Mouse (Mus musculus): ENCODE data around the gene Sema3f. TPM values are rescaled to one million over a fixed set of nuclear protein-coding genes. Genes with fewer than 3 reads are reported as not detected.
"Not testable (repeated sequence)": the region's sequence is repeated elsewhere in the genome, so short reads cannot be mapped to it uniquely, and the experiment has no call there.

The Sema3f gene
- polyA plus RNA-seq, 1 experiment from 2014 or later = 13.2 TPM

DNA sequence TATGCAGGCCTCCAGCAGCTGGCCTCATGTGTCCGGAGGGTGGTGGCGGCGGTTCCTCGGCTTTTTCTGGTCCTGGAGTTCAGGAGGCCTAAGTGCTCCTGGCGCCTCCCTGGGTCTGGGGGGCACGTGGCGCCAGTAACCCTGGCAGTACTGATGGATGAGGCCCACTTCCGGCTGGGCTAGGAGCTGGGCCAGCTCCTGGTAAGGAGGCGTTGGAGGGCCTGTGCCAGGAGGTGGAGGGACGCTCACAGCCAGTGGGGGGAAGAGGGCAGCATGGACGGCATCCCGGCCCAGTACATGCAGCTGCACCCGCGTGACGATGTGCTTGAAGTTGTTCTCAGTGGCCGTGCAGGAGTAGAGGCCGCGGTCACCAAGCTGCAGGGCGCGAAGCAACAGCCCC is 27.9 kb downstream of the Sema3f start:
- 91% methylated on average over 20 of the region's 20 CpGs for WGBS
- H3K4me1 ChIP-seq (replicated peaks) = 0 out of 2 replicates have a peak, but pooled peaks cover 4% of the 10 kb centered on the region
- H3K4me2 ChIP-seq = no peak overlapping the region
- H3K9me3 ChIP-seq = no peaks in the 10 kb centered on the region
- no peak overlapping the region for H3K27ac ChIP-seq (replicated peaks)
- H3K36me3 ChIP-seq = peaks cover 40% of the 10 kb centered on the region
- H3K4me3 ChIP-seq = no peak overlapping the region
- ATAC-seq (ENCODE audit: low read depth) = no peak
- H3K9ac ChIP-seq = no peak overlapping the region
- H3K27me3 ChIP-seq = peaks cover 9% of the 10 kb centered on the region

DNA sequence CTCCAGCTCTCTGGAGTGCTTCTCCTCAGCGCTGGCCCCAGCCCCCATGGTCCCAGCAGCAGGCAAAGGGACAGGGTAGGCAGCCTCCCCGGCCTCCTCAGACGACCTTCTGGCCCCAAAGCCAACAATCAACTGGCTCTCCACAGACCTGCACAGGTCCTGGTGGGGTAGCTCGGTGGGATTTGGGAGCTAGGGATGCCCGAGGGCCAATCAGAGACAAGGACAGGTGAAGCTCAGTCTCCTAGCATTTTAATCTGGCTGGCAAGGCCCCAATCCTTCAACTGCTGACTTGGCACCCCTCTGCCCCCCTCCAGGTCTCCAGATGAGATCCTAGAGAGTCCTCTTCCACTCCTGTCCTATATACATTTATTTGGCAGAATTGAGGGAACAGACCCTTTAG is 30.8 kb downstream of the Sema3f start, which contains the start of gene Gnat1:
Gene Gnat1 (minus strand): TSS at position 212 of the 400 bp plus-strand sequence.
- peaks cover 27% of the 10 kb centered on the region for H3K36me3 ChIP-seq
- H3K4me1 ChIP-seq (replicated peaks) = peaks cover 15% of the 10 kb centered on the region
- peaks cover 33% of the 10 kb centered on the region for H3K27me3 ChIP-seq
- 48% methylated on average over 5 of the region's 5 CpGs for WGBS
- H3K9ac ChIP-seq = no peak within 1 kb of the TSS
- H3K4me3 ChIP-seq = no peak within 1 kb of the TSS
- H3K4me2 ChIP-seq = no peak within 1 kb of the TSS
- no peak within 1 kb of the TSS for H3K27ac ChIP-seq (replicated peaks)
- ATAC-seq (ENCODE audit: low read depth) = no peak
- H3K9me3 ChIP-seq = no peaks in the 10 kb centered on the region

DNA sequence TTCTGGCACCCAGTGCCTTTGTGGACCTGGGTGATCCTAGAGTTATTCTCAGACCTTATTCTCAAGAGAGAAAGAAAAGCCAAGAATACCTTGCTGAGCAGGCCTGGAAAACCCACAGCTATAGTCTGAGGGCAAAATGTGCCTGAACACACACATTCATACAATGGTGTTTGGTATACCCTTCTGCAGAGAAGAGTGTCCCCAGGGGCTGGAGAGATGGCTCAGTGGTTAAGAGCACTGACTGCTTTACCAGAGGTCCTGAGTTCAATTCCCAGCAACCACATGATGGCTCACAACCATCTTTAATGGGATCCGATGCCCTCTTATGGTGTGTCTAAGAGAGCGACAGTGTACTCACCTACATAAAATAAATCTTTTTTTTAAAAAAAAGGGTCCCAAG is 31.4 kb downstream of the Sema3f start:
- H3K4me3 ChIP-seq = no peak overlapping the region
- H3K4me1 ChIP-seq (replicated peaks) = peaks cover 15% of the 10 kb centered on the region
- no peak overlapping the region for H3K9ac ChIP-seq
- no peak for ATAC-seq (ENCODE audit: low read depth)
- 89% methylated on average over 2 of the region's 2 CpGs for WGBS
- H3K27ac ChIP-seq (replicated peaks) = no peak overlapping the region
- peaks cover 20% of the 10 kb centered on the region for H3K36me3 ChIP-seq
- no peak overlapping the region for H3K4me2 ChIP-seq
- no peaks in the 10 kb centered on the region for H3K9me3 ChIP-seq
- peaks cover 38% of the 10 kb centered on the region for H3K27me3 ChIP-seq

DNA sequence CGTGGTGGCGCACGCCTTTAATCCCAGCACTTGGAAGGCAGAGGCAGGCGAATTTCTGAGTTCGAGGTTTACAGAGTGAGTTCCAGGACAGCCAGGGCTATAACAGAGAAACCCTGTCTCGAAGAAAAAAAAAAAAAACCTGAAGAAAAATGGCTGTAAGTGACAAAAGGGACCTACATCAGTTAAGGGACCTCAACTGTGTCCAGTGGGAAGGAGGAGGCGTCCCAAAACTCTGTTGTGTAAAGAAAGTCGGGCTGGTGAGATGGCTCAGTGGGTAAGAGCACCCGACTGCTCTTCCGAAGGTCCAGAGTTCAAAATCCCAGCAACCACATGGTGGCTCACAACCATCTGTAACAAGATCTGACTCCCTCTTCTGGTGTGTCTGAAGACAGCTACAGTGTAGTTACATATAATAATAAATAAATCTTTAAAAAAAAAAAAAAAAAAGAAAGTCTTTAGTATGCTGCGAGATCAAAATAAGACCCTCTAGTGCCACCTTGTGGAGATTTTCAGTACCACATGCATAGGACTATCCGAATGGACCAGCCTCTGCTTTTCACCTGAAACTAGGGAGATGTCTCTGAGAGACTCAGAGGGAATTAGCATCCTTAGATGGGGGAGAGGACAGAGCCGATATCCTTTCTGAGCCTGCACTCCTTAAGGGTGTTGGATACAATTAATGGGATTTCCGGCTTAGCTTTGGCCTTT is 32.3 kb downstream of the Sema3f start:
- H3K4me2 ChIP-seq; H3K9ac ChIP-seq; H3K27ac ChIP-seq (replicated peaks); H3K4me3 ChIP-seq; ATAC-seq (ENCODE audit: low read depth); H3K9me3 ChIP-seq: not testable (repeated sequence)
- peaks cover 15% of the 10 kb centered on the region for H3K4me1 ChIP-seq (replicated peaks)
- peaks cover 38% of the 10 kb centered on the region for H3K27me3 ChIP-seq
- 34% methylated on average over 14 of the region's 14 CpGs for WGBS
- H3K36me3 ChIP-seq = peaks cover 11% of the 10 kb centered on the region

GRCm38 (mm10) chr9:107677091-107677784 is 33.0 kb downstream of the Sema3f start:
- Histone ChIP-seq H3K4me3 (no peak overlapping the region), H3K27ac (replicated peaks) (no peak overlapping the region), H3K9me3 (no peaks in the 10 kb centered on the region), H3K4me1 (replicated peaks) (peaks cover 15% of the 10 kb centered on the region), H3K4me2 (no peak overlapping the region), H3K36me3 (peaks cover 4% of the 10 kb centered on the region; the same call in 1 of the 2 replicates), H3K9ac (no peak overlapping the region), H3K27me3 (peaks cover 38% of the 10 kb centered on the region)
- ATAC-seq (ENCODE audit: low read depth) = no peak
- 15% methylated on average over 17 of the region's 17 CpGs for WGBS

GRCm38 (mm10) chr9:107676302-107676701 is 34.0 kb downstream of the Sema3f start:
- no peaks in the 10 kb centered on the region for H3K36me3 ChIP-seq
- H3K9ac ChIP-seq = peak overlapping the region; percentile 61
- H3K4me2 ChIP-seq = peak overlapping the region; percentile 64
- peak overlapping the region; percentile 29 for H3K4me3 ChIP-seq
- ATAC-seq (ENCODE audit: low read depth) = no peak
- WGBS = under 1% methylated on average over 25 of the region's 25 CpGs
- peaks cover 38% of the 10 kb centered on the region for H3K27me3 ChIP-seq
- H3K4me1 ChIP-seq (replicated peaks) = peaks cover 15% of the 10 kb centered on the region
- no peak overlapping the region for H3K27ac ChIP-seq (replicated peaks)
- no peaks in the 10 kb centered on the region for H3K9me3 ChIP-seq

- Histone ChIP-seq H3K4me3 (peak overlapping the region; percentile 29), H3K4me2 (peak overlapping the region; percentile 64), H3K36me3 (no peaks in the 10 kb centered on the region), H3K4me1 (replicated peaks) (peaks cover 15% of the 10 kb centered on the region), H3K27ac (replicated peaks) (no peak overlapping the region), H3K9ac (peak overlapping the region; percentile 61), H3K27me3 (peaks cover 38% of the 10 kb centered on the region), H3K9me3 (no peaks in the 10 kb centered on the region)
- 0 out of 2 replicates have a peak, but pooled peaks have one; percentile 21 for ATAC-seq (ENCODE audit: low read depth)
- under 1% methylated on average over 39 of the region's 39 CpGs for WGBS
These were observed 34.5 kb downstream of the Sema3f start for GRCm38 (mm10) chr9:107675671-107676301.

- 65% methylated on average over 9 of the region's 9 CpGs for WGBS
- ATAC-seq (ENCODE audit: low read depth) = no peak
- Histone ChIP-seq H3K9ac (no peak overlapping the region), H3K27ac (replicated peaks) (no peak overlapping the region), H3K27me3 (peaks cover 38% of the 10 kb centered on the region), H3K9me3 (no peaks in the 10 kb centered on the region), H3K36me3 (no peaks in the 10 kb centered on the region), H3K4me1 (replicated peaks) (peaks cover 15% of the 10 kb centered on the region), H3K4me3 (no peak overlapping the region), H3K4me2 (no peak overlapping the region)
These were observed 35.5 kb downstream of the Sema3f start for GRCm38 (mm10) chr9:107674609-107675429.

DNA sequence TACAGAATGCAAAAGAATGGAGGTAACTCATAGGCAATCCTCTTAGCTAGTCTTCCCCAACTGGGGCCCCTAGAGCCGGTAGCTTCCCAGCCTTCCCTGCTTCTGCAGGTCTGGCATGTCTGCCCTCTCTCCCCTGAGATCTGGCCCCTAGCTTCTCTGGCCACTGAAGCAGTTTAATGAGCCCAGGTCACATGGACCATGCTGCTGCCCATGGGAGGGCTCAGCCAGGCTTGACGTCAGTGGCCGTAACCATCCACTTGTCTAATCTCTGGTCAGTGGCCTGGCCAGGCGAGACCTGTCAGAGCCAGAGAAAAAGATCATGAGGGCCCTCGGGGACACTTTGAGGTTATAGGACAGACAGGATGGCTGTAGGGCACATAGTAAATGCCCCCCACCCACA is 40.0 kb downstream of the Sema3f start:
- H3K9ac ChIP-seq = no peak overlapping the region
- H3K4me3 ChIP-seq = no peak overlapping the region
- no peaks in the 10 kb centered on the region for H3K36me3 ChIP-seq
- H3K27me3 ChIP-seq = peaks cover 45% of the 10 kb centered on the region
- no peak overlapping the region for H3K27ac ChIP-seq (replicated peaks)
- H3K4me2 ChIP-seq = no peak overlapping the region
- 48% methylated on average over 5 of the region's 5 CpGs for WGBS
- ATAC-seq (ENCODE audit: low read depth) = no peak
- no peaks in the 10 kb centered on the region for H3K9me3 ChIP-seq
- peaks cover 37% of the 10 kb centered on the region for H3K4me1 ChIP-seq (replicated peaks)

- H3K27ac ChIP-seq (replicated peaks) = no peak within 1 kb of the TSS
- H3K36me3 ChIP-seq = no peaks in the 10 kb centered on the region
- no peak for ATAC-seq (ENCODE audit: low read depth)
- WGBS = 81% methylated on average over 9 of the region's 9 CpGs
- H3K9ac ChIP-seq = no peak within 1 kb of the TSS
- no peaks in the 10 kb centered on the region for H3K9me3 ChIP-seq
- H3K27me3 ChIP-seq = peaks cover 45% of the 10 kb centered on the region
- H3K4me2 ChIP-seq = no peak within 1 kb of the TSS
- no peak within 1 kb of the TSS for H3K4me3 ChIP-seq
- peaks cover 37% of the 10 kb centered on the region for H3K4me1 ChIP-seq (replicated peaks)
These were observed 40.8 kb downstream of the Sema3f start, which contains the start of gene Slc38a3 for GRCm38 (mm10) chr9:107669480-107669945. Gene Slc38a3, minus strand, starts transcription at chr9:107669530.

GRCm38 (mm10) chr9:107668916-107669315 is 41.4 kb downstream of the Sema3f start:
- Histone ChIP-seq H3K27me3 (peaks cover 40% of the 10 kb centered on the region), H3K4me3 (no peak overlapping the region), H3K4me1 (replicated peaks) (peaks cover 40% of the 10 kb centered on the region), H3K9ac (no peak overlapping the region), H3K36me3 (no peaks in the 10 kb centered on the region), H3K4me2 (no peak overlapping the region), H3K27ac (replicated peaks) (no peak overlapping the region), H3K9me3 (no peaks in the 10 kb centered on the region)
- no peak for ATAC-seq (ENCODE audit: low read depth)
- WGBS = 69% methylated on average over 3 of the region's 3 CpGs

All from neural tube, embryonic 13.5 days (tissue).